Mouse (Mus musculus): Measurements from ENCODE around the gene Mindy1. TPM values are rescaled to one million over a fixed set of nuclear protein-coding genes. Genes with fewer than 3 reads are reported as not detected.

Mindy1 gene
- total and polyA plus RNA-seq, 3 experiments: 5.0 to 14.4 (median 5.4) TPM

DNA sequence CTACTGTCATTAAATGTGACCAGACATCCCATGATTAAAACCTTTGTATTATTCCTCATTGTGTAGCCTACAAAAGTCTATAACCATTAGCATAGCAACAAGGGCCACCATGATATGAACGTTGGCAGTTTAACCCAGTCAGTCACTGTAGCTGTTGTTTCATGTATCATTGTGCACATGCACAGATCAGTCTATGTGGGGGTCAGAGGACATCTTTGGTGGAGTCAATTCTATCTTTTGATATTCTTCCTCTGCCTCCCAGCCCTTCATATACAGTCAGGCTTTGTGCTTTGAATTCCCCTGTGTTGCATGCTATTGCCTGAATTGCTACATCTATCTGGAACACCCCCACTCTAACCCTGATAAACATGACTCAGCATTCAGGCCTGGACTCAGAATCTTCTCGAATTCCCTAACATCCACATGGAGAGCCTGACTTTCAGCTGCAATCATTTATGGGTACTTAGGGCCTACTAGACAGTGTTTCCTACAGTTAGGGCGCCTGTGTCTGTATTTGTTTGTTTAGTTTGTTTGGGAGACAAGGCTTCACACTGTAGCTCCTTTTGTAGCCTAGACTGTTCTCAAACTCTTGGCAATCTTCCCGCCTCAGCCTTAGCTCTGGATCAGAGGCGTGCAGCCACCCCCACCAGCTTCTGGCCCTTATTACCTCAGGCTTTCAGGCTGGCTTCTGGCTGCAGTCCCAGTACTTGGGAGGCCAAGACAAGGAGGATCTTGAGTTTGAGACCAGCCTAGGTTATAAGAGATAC, 34.5 kb upstream of the Mindy1 start:
- H3K9ac ChIP-seq (ENCODE audit: insufficient read depth, low read depth): no peak overlapping the region
- H3K27ac ChIP-seq (ENCODE audit: insufficient read depth, low read depth): no peak overlapping the region
- H3K27me3 ChIP-seq (replicated peaks): no peaks in the 10 kb centered on the region
- dilution Hi-C loops (cut with MboI; ENCODE audit: extremely low pct_ligation_motif_present, extremely low pct_unique_long_range_greater_than_20kb, low sequenced_read_pairs): no loop called here
- DNase-seq (ENCODE audit: extremely low read depth): no peak
- H3K4me3 ChIP-seq (replicated peaks in 1 of 3; ENCODE audit: low read depth in 2 of 3, low read length in 2 of 3, poor library complexity in 1 of 3): no peak overlapping the region
- TF ChIP-seq NELFE (IDR thresholded peaks at IDR 0.05; ENCODE audit: low read depth, low read length) (no peak), POLR2A (IDR thresholded peaks at IDR 0.05; ENCODE audit: low read depth, low read length) (no peak), TCF12 (IDR thresholded peaks at IDR 0.05; ENCODE audit: low read depth, low read length) (no peak), HCFC1 (IDR thresholded peaks at IDR 0.05; ENCODE audit: low read depth, low read length) (no peak), SIN3A (IDR thresholded peaks at IDR 0.05; ENCODE audit: low read length) (no peak), CTCF (conservative IDR thresholded peaks at IDR 0.05 in 1 of 2, IDR thresholded peaks at IDR 0.05 in 1 of 2; ENCODE audit: low read depth in 2 of 2, low read length in 2 of 2) (no peak), KAT2A (IDR thresholded peaks at IDR 0.05; ENCODE audit: insufficient replicate concordance, low read length) (no peak), NRF1 (IDR thresholded peaks at IDR 0.05; ENCODE audit: low read depth, low read length) (no peak), ZMIZ1 (IDR thresholded peaks at IDR 0.05; ENCODE audit: low read depth, low read length) (no peak), ETS1 (conservative IDR thresholded peaks at IDR 0.05; ENCODE audit: low read depth, low read length) (no peak), MAZ (IDR thresholded peaks at IDR 0.05; ENCODE audit: low read depth, low read length) (no peak), TBP (conservative IDR thresholded peaks at IDR 0.05; ENCODE audit: low read depth, low read length) (no peak), SMC3 (IDR thresholded peaks at IDR 0.05; ENCODE audit: low read depth, low read length) (no peak), MXI1 (IDR thresholded peaks at IDR 0.05; ENCODE audit: low read depth, low read length) (no peak), E2F4 (IDR thresholded peaks at IDR 0.05; ENCODE audit: insufficient replicate concordance, low read depth, low read length) (no peak)
- in situ Hi-C loops (cut with MboI; ENCODE audit: low pct_ligation_motif_present, low pct_unique_long_range_greater_than_20kb, low sequenced_read_pairs): no loop called here
- no peaks in the 10 kb centered on the region for H3K9me3 ChIP-seq (replicated peaks; ENCODE audit: low read length)
- no peak overlapping the region for H3K4me2 ChIP-seq (ENCODE audit: insufficient read depth, low read depth, poor library complexity, severe bottlenecking)
- H3K79me2 ChIP-seq (replicated peaks; ENCODE audit: control insufficient read depth, extremely low read depth, insufficient read depth, poor library complexity, severe bottlenecking): no peaks in the 10 kb centered on the region
- H3K4me1 ChIP-seq (ENCODE audit: control insufficient read depth in 1 of 2, insufficient read depth in 2 of 2): peaks cover 0 to 4% of the 10 kb centered on the region in 2 experiments; a peak in 2 of 4 replicates
- peaks cover 0 to 11% of the 10 kb centered on the region in 2 experiments for H3K36me3 ChIP-seq (replicated peaks in 1 of 2; ENCODE audit: control insufficient read depth in 1 of 2, insufficient read depth in 1 of 2, low read length in 1 of 2)

DNA sequence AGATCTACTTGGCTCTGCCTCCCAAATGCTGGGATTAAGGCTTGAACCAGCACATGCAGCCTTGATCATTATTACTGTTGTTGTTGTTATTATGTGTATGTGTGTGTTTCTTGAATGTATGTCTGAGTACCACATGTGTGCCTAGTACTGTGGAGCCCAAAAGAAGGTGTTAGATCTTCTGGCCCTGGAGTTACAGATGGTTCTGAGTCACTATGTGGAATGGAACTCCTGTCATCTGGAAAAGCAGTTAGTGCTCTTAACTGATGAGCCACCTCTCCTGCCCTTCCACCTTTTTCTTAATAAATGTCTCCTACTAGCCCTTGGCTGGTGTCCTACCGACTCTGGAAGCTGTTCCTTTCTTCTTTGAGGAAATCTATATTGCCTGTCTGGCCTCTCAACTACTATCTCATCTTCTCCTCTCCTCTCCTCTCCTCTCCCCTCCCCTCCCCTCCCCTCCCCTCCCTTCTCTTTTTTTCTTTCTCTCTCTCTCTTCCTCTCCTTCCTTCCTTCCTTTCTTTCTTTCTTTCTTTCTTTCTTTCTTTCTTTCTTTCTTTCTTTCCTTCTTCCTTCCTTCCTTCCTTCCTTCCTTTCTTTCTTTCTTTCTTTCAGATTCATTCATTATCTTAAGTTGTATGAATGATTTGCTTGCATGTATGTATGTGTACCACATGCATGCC, 33.3 kb upstream of the Mindy1 start:
- in situ Hi-C loops (cut with MboI; ENCODE audit: low pct_ligation_motif_present, low pct_unique_long_range_greater_than_20kb, low sequenced_read_pairs): no loop called here
- peaks cover 0 to 4% of the 10 kb centered on the region in 2 experiments; a peak in 2 of 4 replicates for H3K4me1 ChIP-seq (ENCODE audit: control insufficient read depth in 1 of 2, insufficient read depth in 2 of 2)
- H3K4me3 ChIP-seq (replicated peaks in 1 of 3; ENCODE audit: low read depth in 2 of 3, low read length in 2 of 3, poor library complexity in 1 of 3): no peak overlapping the region
- H3K79me2 ChIP-seq (replicated peaks; ENCODE audit: control insufficient read depth, extremely low read depth, insufficient read depth, poor library complexity, severe bottlenecking): no peaks in the 10 kb centered on the region
- DNase-seq (ENCODE audit: extremely low read depth): no peak
- no peak overlapping the region for H3K27ac ChIP-seq (ENCODE audit: insufficient read depth, low read depth)
- H3K4me2 ChIP-seq (ENCODE audit: insufficient read depth, low read depth, poor library complexity, severe bottlenecking): no peak overlapping the region
- peaks cover 0 to 11% of the 10 kb centered on the region in 2 experiments for H3K36me3 ChIP-seq (replicated peaks in 1 of 2; ENCODE audit: control insufficient read depth in 1 of 2, insufficient read depth in 1 of 2, low read length in 1 of 2)
- dilution Hi-C loops (cut with MboI; ENCODE audit: extremely low pct_ligation_motif_present, extremely low pct_unique_long_range_greater_than_20kb, low sequenced_read_pairs): no loop called here
- TF ChIP-seq MAX (IDR thresholded peaks at IDR 0.05; ENCODE audit: low read length): no peak
- TF ChIP-seq ZNF384 (IDR thresholded peaks at IDR 0.05; ENCODE audit: low read depth, low read length): no peak
- no peak for TF ChIP-seq ETS1 (conservative IDR thresholded peaks at IDR 0.05; ENCODE audit: low read depth, low read length)
- TF ChIP-seq MAFK (IDR thresholded peaks at IDR 0.05; ENCODE audit: insufficient replicate concordance, low read length): no peak
- no peak for TF ChIP-seq MAZ (IDR thresholded peaks at IDR 0.05; ENCODE audit: low read depth, low read length)
- no peak for TF ChIP-seq ZMIZ1 (IDR thresholded peaks at IDR 0.05; ENCODE audit: low read depth, low read length)
- TF ChIP-seq TCF12 (IDR thresholded peaks at IDR 0.05; ENCODE audit: low read depth, low read length): no peak
- TF ChIP-seq JUN (IDR thresholded peaks at IDR 0.05; ENCODE audit: insufficient read depth, low read depth, low read length): no peak
- no peak for TF ChIP-seq MEF2A (IDR thresholded peaks at IDR 0.05; ENCODE audit: borderline replicate concordance, low read depth, low read length)
- TF ChIP-seq IRF4 (IDR thresholded peaks at IDR 0.05; ENCODE audit: low read depth, low read length): no peak
- no peak for TF ChIP-seq GABPA (IDR thresholded peaks at IDR 0.05; ENCODE audit: insufficient replicate concordance, low read depth, low read length)
- no peak for TF ChIP-seq CHD1 (IDR thresholded peaks at IDR 0.05; ENCODE audit: low read depth, low read length)
- no peak for TF ChIP-seq JUND (conservative IDR thresholded peaks at IDR 0.05; ENCODE audit: low read depth, low read length)
- no peak for TF ChIP-seq EP300 (IDR thresholded peaks at IDR 0.05; ENCODE audit: low read length)
- TF ChIP-seq NRF1 (IDR thresholded peaks at IDR 0.05; ENCODE audit: low read depth, low read length): no peak
- TF ChIP-seq UBTF (IDR thresholded peaks at IDR 0.05; ENCODE audit: low read depth, low read length): no peak
- TF ChIP-seq ZC3H11A (IDR thresholded peaks at IDR 0.05; ENCODE audit: low read depth, low read length): no peak
- no peaks in the 10 kb centered on the region for H3K27me3 ChIP-seq (replicated peaks)
- no peaks in the 10 kb centered on the region for H3K9me3 ChIP-seq (replicated peaks; ENCODE audit: low read length)
- no peak overlapping the region for H3K9ac ChIP-seq (ENCODE audit: insufficient read depth, low read depth)
